Comparison of ENCODE assay signal across 22 mouse cellular contexts in the genomic region with DNA sequence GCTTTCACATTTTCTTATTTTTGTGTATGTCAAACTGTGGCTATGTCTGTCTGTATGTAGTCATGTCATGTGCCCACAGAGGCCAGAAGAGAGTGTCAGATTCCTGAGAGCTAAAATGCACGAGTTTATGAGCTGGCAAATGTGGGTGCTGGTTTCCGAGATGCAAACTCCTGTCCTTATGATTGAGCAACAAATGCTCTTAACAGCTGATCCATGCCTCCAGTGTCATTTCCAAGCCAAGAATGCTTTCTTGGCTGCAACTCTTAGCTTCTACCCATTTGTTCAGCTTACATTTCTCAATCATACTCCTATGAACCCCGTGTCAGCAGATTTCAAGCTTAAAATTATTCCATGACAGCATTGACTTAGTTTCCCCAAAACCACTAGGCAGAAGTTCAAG.
DNase-seq lines count a peak whose midpoint lies in the region; ATAC-seq and TF ChIP-seq lines count a peak whose summit lies in the region.
"Had no signal": no experiment of that assay in that cellular context is flagged by ENCODE, and none has a peak within 500 bp of the region (broad histone marks: within the 10 kb centered on the region; RNA-seq: fewer than 3 reads in every experiment).

No protein-coding gene starts in this region.

- no peak overlapping the region for H3K4me2 ChIP-seq in forebrain, postnatal 0 days (ENCODE audit: low read depth)
- H3K4me2 ChIP-seq in forebrain, embryonic 11.5 days (ENCODE audit: low read depth, low read length, severe bottlenecking): no peak overlapping the region
- H3K4me2 ChIP-seq: embryonic facial prominence, embryonic 12.5 days; forebrain, embryonic 12.5 days; heart, embryonic 13.5 days; hindbrain, embryonic 15.5 days had no signal

- WGBS in forebrain, postnatal 0 days: 67% methylated on average over 3 of the region's 3 CpGs
- WGBS in forebrain, embryonic 11.5 days: 85% methylated on average over 3 of the region's 3 CpGs

- no peak overlapping the region for H3K27ac ChIP-seq in forebrain, postnatal 0 days (ENCODE audit: low read depth, low read length)
- H3K27ac ChIP-seq in forebrain, embryonic 11.5 days (ENCODE audit: low read depth, low read length): no peak overlapping the region
- H3K27ac ChIP-seq: embryonic facial prominence, embryonic 12.5 days; forebrain, embryonic 12.5 days; heart, embryonic 13.5 days; hindbrain, embryonic 15.5 days had no signal

- peak; percentile 32; the same call in 1 of the 2 replicates for ATAC-seq in forebrain, postnatal 0 days
- ATAC-seq in forebrain, embryonic 11.5 days (replicated peaks; ENCODE audit: low FRiP score): no peak
- no peak for ATAC-seq in erythroid progenitor cell, adult 5-6 weeks (replicated peaks; ENCODE audit: low FRiP score, poor library complexity, severe bottlenecking)
- ATAC-seq: forebrain, embryonic 16.5 days; intestine, embryonic 16.5 days had no signal

- H3K4me3 ChIP-seq in forebrain, postnatal 0 days (ENCODE audit: low read depth, low read length): no peak overlapping the region
- H3K4me3 ChIP-seq in forebrain, embryonic 11.5 days (ENCODE audit: low read depth, low read length): no peak overlapping the region
- H3K4me3 ChIP-seq: embryonic facial prominence, embryonic 12.5 days; forebrain, embryonic 12.5 days; heart, embryonic 13.5 days; hindbrain, embryonic 15.5 days had no signal

- H3K27me3 ChIP-seq in forebrain, postnatal 0 days (ENCODE audit: insufficient read depth, low read length): no peaks in the 10 kb centered on the region
- H3K27me3 ChIP-seq in forebrain, embryonic 11.5 days (ENCODE audit: control insufficient read depth, insufficient read depth, low read length): no peaks in the 10 kb centered on the region
- H3K27me3 ChIP-seq: CH12.LX; embryonic facial prominence, embryonic 12.5 days; forebrain, embryonic 12.5 days; heart, embryonic 13.5 days; hindbrain, embryonic 15.5 days had no signal

- peak; percentile 13 for DNase-seq in forebrain, postnatal 0 days
- no peak for DNase-seq in forebrain, embryonic 11.5 days (ENCODE audit: low spot score)
- DNase-seq in 3T3-L1 (ENCODE audit: low read depth, low spot score): peak; percentile 7
- DNase-seq in brain, adult 2 months (ENCODE audit: low read depth, low spot score): peak; percentile 7
- peak; percentile 44 for DNase-seq in fibroblast of lung, adult 2 months (ENCODE audit: low read depth)
- no peak for DNase-seq in urinary bladder, postnatal 25 days (ENCODE audit: low spot score)
- DNase-seq in adrenal gland, adult 18-20 months (ENCODE audit: low spot score in 2 of 2): no peak
- DNase-seq: adrenal gland, postnatal 36 days; cerebellum, adult 2 months; cerebellum, postnatal 10 days; embryo, embryonic 11 days; gastrocnemius, postnatal 14 days; heart, postnatal 36 days; kidney, adult 2 months had no signal

- no peak for TF ChIP-seq CTCF in forebrain, postnatal 0 days (IDR thresholded peaks at IDR 0.05; ENCODE audit: low read depth)

- no peaks in the 10 kb centered on the region for H3K36me3 ChIP-seq in forebrain, postnatal 0 days (ENCODE audit: insufficient read depth)
- no peaks in the 10 kb centered on the region for H3K36me3 ChIP-seq in forebrain, embryonic 11.5 days (ENCODE audit: control insufficient read depth, insufficient read depth, low read length)
- H3K36me3 ChIP-seq: embryonic facial prominence, embryonic 12.5 days; forebrain, embryonic 12.5 days; heart, embryonic 13.5 days; hindbrain, embryonic 15.5 days had no signal

- no peaks in the 10 kb centered on the region for H3K4me1 ChIP-seq in forebrain, postnatal 0 days (ENCODE audit: insufficient read depth)
- H3K4me1 ChIP-seq in forebrain, embryonic 11.5 days (replicated peaks; ENCODE audit: control insufficient read depth, insufficient read depth, low read length): no peaks in the 10 kb centered on the region
- H3K4me1 ChIP-seq: embryonic facial prominence, embryonic 12.5 days; forebrain, embryonic 12.5 days; heart, embryonic 13.5 days; hindbrain, embryonic 15.5 days had no signal

- no peak overlapping the region for H3K9ac ChIP-seq in forebrain, postnatal 0 days
- H3K9ac ChIP-seq in forebrain, embryonic 11.5 days (ENCODE audit: low read length): no peak overlapping the region
- H3K9ac ChIP-seq: embryonic facial prominence, embryonic 12.5 days; forebrain, embryonic 12.5 days; heart, embryonic 13.5 days; hindbrain, embryonic 15.5 days had no signal

- H3K9me3 ChIP-seq in forebrain, postnatal 0 days (ENCODE audit: low read length): no peaks in the 10 kb centered on the region
- H3K9me3 ChIP-seq in forebrain, embryonic 11.5 days (ENCODE audit: control insufficient read depth, low read length): no peaks in the 10 kb centered on the region
- H3K9me3 ChIP-seq: embryonic facial prominence, embryonic 12.5 days; forebrain, embryonic 12.5 days; heart, embryonic 13.5 days; hindbrain, embryonic 15.5 days had no signal

Comparison
In these comparisons a context has a peak if more than half of its experiments do, and no peak if none do; other contexts are left out.
1. DNase-seq: peak in forebrain, postnatal 0 days (single experiment), 3T3-L1 (single experiment), brain, adult 2 months (single experiment) and fibroblast of lung, adult 2 months (single experiment); none in forebrain, embryonic 11.5 days (single experiment), urinary bladder, postnatal 25 days (single experiment) and adrenal gland, adult 18-20 months (0 of 2).